Mouse (Mus musculus): Measurements from ENCODE around the gene Gm21992.

DNA sequence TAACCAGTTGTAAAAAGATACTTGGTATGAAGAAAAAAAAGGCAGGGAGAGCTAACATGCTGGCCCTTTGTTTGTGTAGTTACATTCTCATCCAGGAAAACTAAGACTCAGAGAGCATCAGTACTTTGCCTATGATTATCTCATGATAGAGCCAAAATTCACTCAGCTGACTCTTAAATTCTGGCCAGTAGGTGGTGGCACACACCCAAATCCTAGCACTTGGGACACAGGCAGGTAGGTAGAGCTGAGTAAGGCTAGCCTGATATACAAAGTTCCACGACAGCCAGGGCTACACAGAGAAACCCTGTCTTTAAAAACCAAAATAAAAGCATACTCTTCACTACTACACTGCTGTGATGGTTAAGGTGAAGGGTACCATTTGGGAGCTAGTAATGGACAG lies 48.5 kb downstream of the Gm21992 start:
- TF ChIP-seq CTCF (conservative IDR thresholded peaks at IDR 0.05; ENCODE audit: low read length) (no peak; the same call in 1 of the 2 replicates), NANOG (IDR thresholded peaks at IDR 0.05; ENCODE audit: borderline replicate concordance, low read length) (no peak), POU5F1 (IDR thresholded peaks at IDR 0.05; ENCODE audit: borderline replicate concordance, low read length) (no peak)
